Mouse (Mus musculus): ENCODE data around the gene Henmt1. TPM values are rescaled to one million over a fixed set of nuclear protein-coding genes. Genes with fewer than 3 reads are reported as not detected.

Henmt1 gene
- polyA plus RNA-seq, 1 experiment: not detected

DNA sequence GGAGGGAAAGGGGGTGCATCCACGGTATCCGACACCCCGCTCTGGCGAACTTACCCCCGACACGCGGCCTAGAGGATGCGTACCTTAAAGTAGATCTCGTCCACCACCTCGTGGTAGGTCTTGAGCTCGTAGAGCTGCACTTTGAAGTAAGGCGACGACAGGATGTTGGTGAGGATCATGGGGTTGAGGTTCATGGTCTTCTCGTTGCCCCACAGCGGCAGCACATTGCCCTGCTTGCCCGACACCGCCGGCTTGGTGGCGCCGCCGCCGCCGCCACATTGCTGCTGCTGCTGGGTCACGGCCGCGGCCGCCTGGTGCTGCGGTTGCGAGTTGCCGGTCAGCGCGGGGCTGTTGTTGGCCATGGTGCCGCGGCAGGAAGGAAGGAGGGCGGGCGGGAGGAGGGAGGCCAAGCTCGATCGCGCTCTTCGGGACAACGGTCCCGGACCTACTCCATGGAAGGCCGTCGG lies 28.6 kb upstream of the Henmt1 start:
- H3K4me3 ChIP-seq: peak overlapping the region; percentile 99
- H3K27me3 ChIP-seq (ENCODE audit: control insufficient read depth, insufficient read depth, insufficient read length): no peaks in the 10 kb centered on the region
- TF ChIP-seq MAX (IDR thresholded peaks at IDR 0.05; ENCODE audit: low read depth): no peak
- no peak for TF ChIP-seq E2F4 (IDR thresholded peaks at IDR 0.05; ENCODE audit: insufficient read depth)
- TF ChIP-seq POLR2A (IDR thresholded peaks at IDR 0.05; ENCODE audit: insufficient read length, low read depth): no peak
- TF ChIP-seq REST (IDR thresholded peaks at IDR 0.05; ENCODE audit: insufficient read depth, insufficient read length): peak; percentile 1
- peak in 2 of 3 experiments; percentile 5 to 16 for TF ChIP-seq MYOG (IDR thresholded peaks at IDR 0.05; ENCODE audit: control insufficient read depth in 1 of 3, insufficient read depth in 1 of 3, insufficient read length in 2 of 3, low read depth in 2 of 3)
- TF ChIP-seq MYOD1 (IDR thresholded peaks at IDR 0.05; ENCODE audit: control insufficient read depth in 1 of 3, insufficient read length in 2 of 3, low read depth in 2 of 3): no peak
- peak overlapping the region; percentile 98 for H3ac ChIP-seq (ENCODE audit: control insufficient read depth, insufficient read length)
- peak overlapping the region; percentile 93 for H3K4me2 ChIP-seq (ENCODE audit: low read depth)
- H3K79me2 ChIP-seq (ENCODE audit: control insufficient read depth, insufficient read depth): peaks cover 53% of the 10 kb centered on the region
- peaks cover 25% of the 10 kb centered on the region for H3K36me3 ChIP-seq (ENCODE audit: control insufficient read depth, insufficient read depth)

DNA sequence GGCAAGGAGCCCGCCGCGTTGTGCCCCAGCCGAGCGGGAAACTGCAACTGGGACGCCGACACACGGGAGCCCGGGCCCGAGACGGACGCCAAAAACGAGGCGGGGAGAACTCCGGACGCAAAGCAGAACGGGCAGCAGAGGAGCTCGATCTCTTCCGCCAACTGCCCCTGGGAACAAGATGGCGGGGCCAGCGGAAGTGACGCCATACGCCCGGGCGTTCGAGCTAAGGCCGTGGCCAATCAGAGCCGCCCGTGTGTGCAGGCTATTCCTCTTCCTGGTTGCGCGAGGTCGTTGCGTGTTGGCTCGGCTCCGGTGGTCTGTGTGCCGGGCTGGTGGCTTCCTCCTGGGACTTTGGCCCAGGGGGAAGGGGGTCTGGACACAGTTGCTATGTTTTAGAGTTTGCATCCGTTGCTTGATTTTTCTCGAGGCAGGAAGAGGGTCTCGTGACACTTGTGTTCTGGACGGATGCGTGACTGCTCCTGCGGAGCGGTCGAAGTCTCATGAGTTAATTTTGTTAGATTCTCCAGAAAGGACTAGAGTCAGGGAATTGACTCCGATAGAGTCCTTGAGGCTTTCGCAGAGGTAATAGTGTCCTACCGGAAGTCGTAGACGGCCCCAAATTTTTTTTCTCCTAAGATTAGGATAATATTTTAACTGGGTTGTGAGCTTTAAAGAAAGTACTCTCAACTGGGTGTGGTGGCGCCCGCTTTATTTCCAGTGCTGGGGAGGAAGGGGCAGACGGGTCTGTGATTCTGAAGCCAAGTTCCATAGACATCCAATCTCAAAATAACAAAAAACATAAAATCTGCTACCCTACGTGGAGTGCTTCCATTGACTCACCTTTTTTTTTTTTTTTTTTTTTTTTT lies 27.9 kb upstream of the Henmt1 start, which contains the start of gene Prpf38b:
Gene Prpf38b, minus strand, starts transcription at position 180 of the 866 bp plus-strand sequence.
- TF ChIP-seq USF1 (IDR thresholded peaks at IDR 0.05; ENCODE audit: low read depth) (no peak), POLR2A (IDR thresholded peaks at IDR 0.05; ENCODE audit: insufficient read length, low read depth) (peak; percentile 86), SRF (IDR thresholded peaks at IDR 0.05; ENCODE audit: control insufficient read depth, insufficient read length, low read depth) (peak; percentile 10), MYOD1 (IDR thresholded peaks at IDR 0.05; ENCODE audit: control insufficient read depth in 1 of 3, insufficient read length in 2 of 3, low read depth in 2 of 3) (no peak), POLR2AphosphoS2 (IDR thresholded peaks at IDR 0.05; ENCODE audit: insufficient read length, low read depth) (peak; percentile 90), MYOG (IDR thresholded peaks at IDR 0.05; ENCODE audit: control insufficient read depth in 1 of 3, insufficient read depth in 1 of 3, insufficient read length in 2 of 3, low read depth in 2 of 3) (no peak), CEBPB (IDR thresholded peaks at IDR 0.05; ENCODE audit: insufficient read depth, poor library complexity, severe bottlenecking) (no peak)
- peaks cover 19% of the 10 kb centered on the region for H3K36me3 ChIP-seq (ENCODE audit: control insufficient read depth, insufficient read depth)

DNA sequence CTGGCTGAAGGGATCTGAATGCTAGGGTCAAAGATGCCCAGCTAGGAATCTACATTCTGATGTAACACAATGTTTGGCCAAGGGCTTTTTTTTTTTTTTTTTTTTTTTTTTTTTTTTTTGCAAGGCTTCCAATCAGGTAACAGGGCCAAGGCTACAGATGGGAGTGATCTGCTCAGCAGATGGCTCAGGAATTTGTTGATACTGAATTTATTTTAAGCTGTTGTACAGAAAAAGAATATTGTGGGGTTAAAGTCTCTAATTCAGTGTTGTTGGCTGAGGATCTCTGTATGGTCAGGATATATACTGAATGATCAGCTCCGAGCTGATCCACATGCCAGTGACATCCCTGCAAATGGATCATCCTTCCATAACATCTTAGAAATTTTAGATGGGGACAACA lies 23.7 kb upstream of the Henmt1 start:
- H3K27me3 ChIP-seq (ENCODE audit: control insufficient read depth, insufficient read depth, insufficient read length): no peaks in the 10 kb centered on the region
- H3K36me3 ChIP-seq (ENCODE audit: control insufficient read depth, insufficient read depth): no peaks in the 10 kb centered on the region
- H3K4me2 ChIP-seq (ENCODE audit: low read depth): no peak overlapping the region
- no peak overlapping the region for H3ac ChIP-seq (ENCODE audit: control insufficient read depth, insufficient read length)
- H3K79me2 ChIP-seq (ENCODE audit: control insufficient read depth, insufficient read depth): peaks cover 5% of the 10 kb centered on the region
- TF ChIP-seq MYOD1 (IDR thresholded peaks at IDR 0.05; ENCODE audit: control insufficient read depth in 1 of 3, insufficient read length in 2 of 3, low read depth in 2 of 3) (no peak), CEBPB (IDR thresholded peaks at IDR 0.05; ENCODE audit: insufficient read depth, poor library complexity, severe bottlenecking) (no peak), TCF3 (IDR thresholded peaks at IDR 0.05; ENCODE audit: insufficient read length, low read depth) (no peak), POLR2AphosphoS2 (IDR thresholded peaks at IDR 0.05; ENCODE audit: insufficient read length, low read depth) (no peak), E2F4 (IDR thresholded peaks at IDR 0.05; ENCODE audit: insufficient read depth) (no peak), USF1 (IDR thresholded peaks at IDR 0.05; ENCODE audit: low read depth) (no peak), TCF12 (IDR thresholded peaks at IDR 0.05; ENCODE audit: insufficient read depth, poor library complexity, severe bottlenecking) (no peak), MYOG (IDR thresholded peaks at IDR 0.05; ENCODE audit: control insufficient read depth in 1 of 3, insufficient read depth in 1 of 3, insufficient read length in 2 of 3, low read depth in 2 of 3) (no peak), REST (IDR thresholded peaks at IDR 0.05; ENCODE audit: insufficient read depth, insufficient read length) (no peak), SRF (IDR thresholded peaks at IDR 0.05; ENCODE audit: control insufficient read depth, insufficient read length, low read depth) (no peak), POLR2A (IDR thresholded peaks at IDR 0.05; ENCODE audit: insufficient read length, low read depth) (no peak), MAX (IDR thresholded peaks at IDR 0.05; ENCODE audit: low read depth) (no peak)
- H3K4me3 ChIP-seq: no peak overlapping the region

More for the DNA sequence above, 27.9 kb upstream of the Henmt1 start, which contains the start of gene Prpf38b:
- H3K4me3 ChIP-seq: peak within 1 kb of the TSS; percentile 99
- peaks cover 47% of the 10 kb centered on the region for H3K79me2 ChIP-seq (ENCODE audit: control insufficient read depth, insufficient read depth)
- no peaks in the 10 kb centered on the region for H3K27me3 ChIP-seq (ENCODE audit: control insufficient read depth, insufficient read depth, insufficient read length)
- H3ac ChIP-seq (ENCODE audit: control insufficient read depth, insufficient read length): peak within 1 kb of the TSS; percentile 98
- peak within 1 kb of the TSS; percentile 93 for H3K4me2 ChIP-seq (ENCODE audit: low read depth)

DNA sequence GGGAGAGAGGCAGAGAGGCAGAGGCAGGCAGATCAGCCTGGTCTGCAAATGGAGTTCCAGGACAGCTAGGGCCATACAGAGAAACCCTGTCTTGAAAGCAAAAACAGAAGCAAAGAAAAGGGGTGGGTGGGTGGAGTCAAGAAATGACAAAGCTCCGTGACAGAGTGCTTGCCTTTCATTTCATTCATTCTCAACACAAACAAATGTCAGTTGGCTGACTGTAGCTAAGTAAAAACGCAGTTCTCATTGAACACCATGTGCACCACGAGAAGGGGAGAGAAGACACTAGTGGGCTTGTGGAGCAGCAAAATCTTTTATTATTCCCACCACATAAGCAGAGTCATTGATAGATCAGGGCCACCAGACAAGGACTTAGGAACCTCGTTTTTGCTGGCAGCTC lies 22.8 kb upstream of the Henmt1 start:
- no peaks in the 10 kb centered on the region for H3K27me3 ChIP-seq (ENCODE audit: control insufficient read depth, insufficient read depth, insufficient read length)
- H3K4me3 ChIP-seq: no peak overlapping the region
- no peak overlapping the region for H3ac ChIP-seq (ENCODE audit: control insufficient read depth, insufficient read length)
- no peaks in the 10 kb centered on the region for H3K79me2 ChIP-seq (ENCODE audit: control insufficient read depth, insufficient read depth)
- TF ChIP-seq TCF3 (IDR thresholded peaks at IDR 0.05; ENCODE audit: insufficient read length, low read depth): no peak
- no peak for TF ChIP-seq SRF (IDR thresholded peaks at IDR 0.05; ENCODE audit: control insufficient read depth, insufficient read length, low read depth)
- no peak for TF ChIP-seq MYOG (IDR thresholded peaks at IDR 0.05; ENCODE audit: control insufficient read depth in 1 of 3, insufficient read depth in 1 of 3, insufficient read length in 2 of 3, low read depth in 2 of 3)
- TF ChIP-seq REST (IDR thresholded peaks at IDR 0.05; ENCODE audit: insufficient read depth, insufficient read length): no peak
- no peak for TF ChIP-seq E2F4 (IDR thresholded peaks at IDR 0.05; ENCODE audit: insufficient read depth)
- no peak for TF ChIP-seq POLR2A (IDR thresholded peaks at IDR 0.05; ENCODE audit: insufficient read length, low read depth)
- TF ChIP-seq MAX (IDR thresholded peaks at IDR 0.05; ENCODE audit: low read depth): no peak
- TF ChIP-seq CEBPB (IDR thresholded peaks at IDR 0.05; ENCODE audit: insufficient read depth, poor library complexity, severe bottlenecking): no peak
- no peak for TF ChIP-seq USF1 (IDR thresholded peaks at IDR 0.05; ENCODE audit: low read depth)
- no peak for TF ChIP-seq POLR2AphosphoS2 (IDR thresholded peaks at IDR 0.05; ENCODE audit: insufficient read length, low read depth)
- no peak for TF ChIP-seq TCF12 (IDR thresholded peaks at IDR 0.05; ENCODE audit: insufficient read depth, poor library complexity, severe bottlenecking)
- no peak for TF ChIP-seq MYOD1 (IDR thresholded peaks at IDR 0.05; ENCODE audit: control insufficient read depth in 1 of 3, insufficient read length in 2 of 3, low read depth in 2 of 3)
- H3K4me2 ChIP-seq (ENCODE audit: low read depth): peak overlapping the region; percentile 13
- H3K36me3 ChIP-seq (ENCODE audit: control insufficient read depth, insufficient read depth): no peaks in the 10 kb centered on the region

Data from myocyte (in vitro differentiated cells).